ENCODE assay signal across 9 mouse cellular contexts in the genomic region with DNA sequence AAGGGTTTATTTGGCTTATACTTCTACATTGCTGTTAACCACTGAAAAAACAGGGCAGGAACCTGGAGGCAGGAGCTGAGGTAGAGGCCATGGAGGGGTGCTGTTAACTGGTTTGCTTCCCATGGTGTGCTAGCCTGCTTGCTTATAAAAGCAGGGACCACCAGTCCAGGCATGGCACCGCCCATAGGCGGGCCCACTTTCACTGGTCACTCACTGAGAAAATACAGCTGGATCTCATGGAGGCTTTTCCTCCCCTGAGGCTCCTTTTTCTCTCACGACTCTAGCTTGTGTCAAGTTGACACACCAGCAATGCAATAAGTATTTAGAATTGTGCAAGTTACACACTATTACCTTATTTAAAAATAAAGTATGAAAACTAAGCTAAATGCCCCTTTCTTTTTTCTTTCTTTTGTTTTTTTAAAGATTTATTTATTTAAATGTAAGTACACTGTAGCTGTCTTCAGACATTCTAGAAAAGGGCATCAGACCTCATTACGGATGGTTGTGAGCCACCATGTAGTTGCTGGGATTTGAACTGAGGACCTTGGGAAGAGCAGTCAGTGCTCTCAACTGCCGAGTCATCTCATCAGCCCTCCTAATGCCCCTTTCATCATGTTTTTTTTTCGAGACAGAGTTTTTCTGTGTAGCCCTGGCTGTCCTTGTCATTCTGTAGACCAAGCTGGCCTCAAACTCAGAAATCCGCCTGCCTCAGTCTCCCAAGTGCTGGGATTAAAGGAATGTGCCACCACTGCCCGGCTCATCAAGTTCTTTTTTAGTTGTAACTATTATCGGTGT. TPM values are rescaled to one million over a fixed set of nuclear protein-coding genes. Genes with fewer than 3 reads are reported as not detected.
A peak's percentile ranks its signal among the peaks of the same experiment; 100 is the strongest.
DNase-seq lines count a peak whose midpoint lies in the region; ATAC-seq lines count a peak whose summit lies in the region.
"Had no signal": no experiment of that assay in that cellular context is flagged by ENCODE, and none has a peak within 500 bp of the region (broad histone marks: within the 10 kb centered on the region; RNA-seq: fewer than 3 reads in every experiment).

No protein-coding gene starts in this region.

- peak; percentile 52 for DNase-seq in 416B (ENCODE audit: low read depth)
- DNase-seq in liver, embryonic 13.5 days: no peak
- no peak for DNase-seq in spleen, postnatal 4 days (ENCODE audit: low spot score in 2 of 2)
- DNase-seq in layer of hippocampus, adult 9-10 months (ENCODE audit: low spot score): no peak
- DNase-seq in right cerebral cortex, postnatal 10 days (ENCODE audit: low spot score in 2 of 2): no peak

- 0 out of 2 replicates have a peak overlapping the region, but pooled peaks have one; percentile 99 for H3K9ac ChIP-seq in forebrain, embryonic 15.5 days (replicated peaks)
- peak overlapping the region; percentile 99 for H3K9ac ChIP-seq in liver, embryonic 13.5 days

- H3K4me2 ChIP-seq in forebrain, embryonic 15.5 days (replicated peaks): peak overlapping the region; percentile 49
- peak overlapping the region; percentile 90 for H3K4me2 ChIP-seq in liver, embryonic 13.5 days

- no peaks in the 10 kb centered on the region for H3K27me3 ChIP-seq in erythroblast, embryonic 14.5 days (ENCODE audit: control insufficient read depth)
- no peaks in the 10 kb centered on the region for H3K27me3 ChIP-seq in forebrain, embryonic 15.5 days
- H3K27me3 ChIP-seq in liver, embryonic 13.5 days: no peaks in the 10 kb centered on the region

- no peaks in the 10 kb centered on the region for H3K9me3 ChIP-seq in erythroblast, embryonic 14.5 days (ENCODE audit: control insufficient read depth, low read length)
- no peaks in the 10 kb centered on the region for H3K9me3 ChIP-seq in forebrain, embryonic 15.5 days
- H3K9me3 ChIP-seq in liver, embryonic 13.5 days (replicated peaks): no peaks in the 10 kb centered on the region

- 55% methylated on average over 9 of the region's 9 CpGs for WGBS in forebrain, embryonic 15.5 days
- 49% methylated on average over 9 of the region's 9 CpGs for WGBS in liver, embryonic 13.5 days (ENCODE audit: insufficient replicate concordance)

- H3K4me3 ChIP-seq in erythroblast, embryonic 14.5 days (replicated peaks): peak overlapping the region; percentile 100
- H3K4me3 ChIP-seq in forebrain, embryonic 15.5 days: peak overlapping the region; percentile 98
- peak overlapping the region; percentile 95 for H3K4me3 ChIP-seq in liver, embryonic 13.5 days (replicated peaks)

- peaks cover 39% of the 10 kb centered on the region for H3K4me1 ChIP-seq in erythroblast, embryonic 14.5 days (ENCODE audit: control insufficient read depth)
- H3K4me1 ChIP-seq in forebrain, embryonic 15.5 days: peaks cover 24% of the 10 kb centered on the region
- H3K4me1 ChIP-seq in liver, embryonic 13.5 days (replicated peaks): peaks cover 25% of the 10 kb centered on the region

- peaks cover 2% of the 10 kb centered on the region for H3K36me3 ChIP-seq in erythroblast, embryonic 14.5 days (ENCODE audit: control insufficient read depth)
- no peaks in the 10 kb centered on the region for H3K36me3 ChIP-seq in forebrain, embryonic 15.5 days
- no peaks in the 10 kb centered on the region for H3K36me3 ChIP-seq in liver, embryonic 13.5 days

- ATAC-seq in erythroblast, adult 5-6 weeks (replicated peaks; ENCODE audit: low FRiP score, poor library complexity, severe bottlenecking): no peak
- no peak for ATAC-seq in forebrain, embryonic 15.5 days (replicated peaks)
- ATAC-seq in liver, embryonic 13.5 days (ENCODE audit: low read depth): no peak

- H3K27ac ChIP-seq in forebrain, embryonic 15.5 days (replicated peaks): peak overlapping the region; percentile 95
- H3K27ac ChIP-seq in liver, embryonic 13.5 days: peak overlapping the region; percentile 83

RNA-seq across cellular contexts. Expression of gene Ubxn7, which starts 1.0 kb away (rescaled TPM):
- 0.14 and 0.39 TPM in 2 replicates for polyA plus RNA-seq in erythroblast, embryonic 14.5 days (2012)
- 52.1 and 72.9 TPM in 2 replicates for total RNA-seq in erythroblast, adult 5-6 weeks (2015; ENCODE audit: low replicate concordance)
- 58.9 and 66.2 TPM in 2 replicates for total RNA-seq in erythroblast, adult 5-6 weeks (2017; ENCODE audit: low replicate concordance)
- 26.2 and 26.7 TPM in 2 replicates for polyA plus RNA-seq in forebrain, embryonic 15.5 days (2015; fragmentation: Nextera tagmentation; extraction: Ambion mirVana)
- 9.6 and 10.5 TPM in 2 replicates for polyA plus RNA-seq in liver, embryonic 13.5 days (2015; fragmentation: Nextera tagmentation; extraction: Ambion mirVana)

RNA-seq across cellular contexts. Expression of gene Rnf168, which starts 53.8 kb away (rescaled TPM):
- 0.71 and 0.79 TPM in 2 replicates for polyA plus RNA-seq in erythroblast, embryonic 14.5 days (2012)
- 5.0 and 10.0 TPM in 2 replicates for total RNA-seq in erythroblast, adult 5-6 weeks (2015; ENCODE audit: low replicate concordance)
- total RNA-seq in erythroblast, adult 5-6 weeks (2017; ENCODE audit: low replicate concordance): 27.6 and 29.0 TPM in 2 replicates
- 35.9 and 36.0 TPM in 2 replicates for polyA plus RNA-seq in forebrain, embryonic 15.5 days (2015; fragmentation: Nextera tagmentation; extraction: Ambion mirVana)
- polyA plus RNA-seq in liver, embryonic 13.5 days (2015; fragmentation: Nextera tagmentation; extraction: Ambion mirVana): 17.9 and 19.9 TPM in 2 replicates

RNA-seq across cellular contexts. Expression of gene Smco1, which starts 59.8 kb away (rescaled TPM):
- not detected in 2 replicates for polyA plus RNA-seq in erythroblast, embryonic 14.5 days (2012)
- not detected in 2 replicates for total RNA-seq in erythroblast, adult 5-6 weeks (2015; ENCODE audit: low replicate concordance)
- not detected in 2 replicates for total RNA-seq in erythroblast, adult 5-6 weeks (2017; ENCODE audit: low replicate concordance)
- polyA plus RNA-seq in forebrain, embryonic 15.5 days (2015; fragmentation: Nextera tagmentation; extraction: Ambion mirVana): not detected in 2 replicates
- not detected in 2 replicates for polyA plus RNA-seq in liver, embryonic 13.5 days (2015; fragmentation: Nextera tagmentation; extraction: Ambion mirVana)
- polyA plus RNA-seq: C2C12 had no signal

Comparison
In these comparisons a context has a peak if more than half of its experiments do, and no peak if none do; other contexts are left out.
1. RNA of gene Rnf168, which starts 53.8 kb away (polyA plus RNA-seq): 35.9 to 36.0 TPM in forebrain, embryonic 15.5 days and 17.9 to 19.9 TPM in liver, embryonic 13.5 days; 0.71 to 0.79 TPM in erythroblast, embryonic 14.5 days; every median in the first group is over 10 times any median in the second.
2. Peak in every context shown above with its lines, with median percentiles within 50 percentile points of each other: H3K4me3 ChIP-seq.